Mouse (Mus musculus) limb, embryonic 10.5 days (tissue): ENCODE results near the gene C2cd2l. TPM values are rescaled to one million over a fixed set of nuclear protein-coding genes. Genes with fewer than 3 reads are reported as not detected.
A peak's percentile ranks its signal among the peaks of the same experiment; 100 is the strongest.
"Not testable (repeated sequence)": the region's sequence is repeated elsewhere in the genome, so short reads cannot be mapped to it uniquely, and the experiment has no call there.

Source experiments
- DNase-seq: peaks from one replicate; pipeline ENCODE4 v3.0.0-alpha.2; 2017; ENCODE audit warnings: low spot score
- H3K27ac ChIP-seq: fragments of 300-500 bp; sonication (generic); 2 replicates; pipeline ENCODE4 v1.5.1; 2016; ENCODE audit warnings: mild to moderate bottlenecking
- H3K27me3 ChIP-seq: fragments of 300-500 bp; sonication (generic); 2 replicates; pipeline ENCODE4 v1.6.1; 2016; ENCODE audit warnings: low read depth, mild to moderate bottlenecking; ENCODE audit not compliant: poor library complexity, severe bottlenecking
- H3K36me3 ChIP-seq: fragments of 300-500 bp; sonication (generic); 2 replicates; pipeline ENCODE4 v1.6.1; 2016; ENCODE audit warnings: mild to moderate bottlenecking, moderate library complexity
- H3K4me1 ChIP-seq: fragments of 300-500 bp; sonication (generic); 2 replicates; pipeline ENCODE4 v1.6.1; 2016
- H3K4me3 ChIP-seq: fragments of 300-500 bp; sonication (generic); 2 replicates; pipeline ENCODE4 v1.5.1; 2016; ENCODE audit warnings: mild to moderate bottlenecking, moderate library complexity
- H3K9me3 ChIP-seq: fragments of 300-500 bp; sonication (generic); replicated peaks from 2 replicates; pipeline ENCODE4 v1.6.1; 2016; ENCODE audit warnings: mild to moderate bottlenecking
- WGBS: fragments of 180-500 bp; shearing (Covaris S2); methylation state at CpG from one replicate; pipeline ENCODE4 v1.1.7; 2016; 5-methylcytosine and 5-hydroxymethylcytosine counted together
- polyA plus RNA-seq: library from polyadenylated mRNA; unstranded; fragments of >200 nt; fragmentation: Nextera tagmentation; extraction: Ambion mirVana; gene quantifications from 2 replicates; pipeline ENCODE4 v1.2.1, GENCODE M21; 2016

The C2cd2l gene
- polyA plus RNA-seq, 1 experiment from 2014 or later = 9.9 TPM

GRCm38 (mm10) chr9:44318076-44318825, 1.8 kb downstream of the C2cd2l start:
- Histone ChIP-seq H3K27ac (no peak overlapping the region), H3K9me3 (no peaks in the 10 kb centered on the region), H3K36me3 (peaks cover 41% of the 10 kb centered on the region), H3K4me1 (peaks cover 33% of the 10 kb centered on the region), H3K27me3 (peaks cover 13% of the 10 kb centered on the region), H3K4me3 (peak overlapping the region; percentile 75; the same call in 1 of the 2 replicates)
- WGBS = 64% methylated on average over 5 of the region's 5 CpGs
- no peak for DNase-seq

GRCm38 (mm10) chr9:44317452-44317851, 2.6 kb downstream of the C2cd2l start:
- Histone ChIP-seq H3K4me3 (0 out of 2 replicates have a peak overlapping the region, but pooled peaks have one; percentile 5), H3K27ac (no peak overlapping the region), H3K36me3 (peaks cover 49% of the 10 kb centered on the region), H3K9me3 (no peaks in the 10 kb centered on the region), H3K4me1 (peaks cover 33% of the 10 kb centered on the region), H3K27me3 (peaks cover 17% of the 10 kb centered on the region)
- no peak for DNase-seq
- 70% methylated on average over 4 of the region's 4 CpGs for WGBS

- H3K27ac ChIP-seq = no peak overlapping the region
- DNase-seq = peak; percentile 22
- WGBS = 90% methylated on average over 18 of the region's 18 CpGs
- peaks cover 51% of the 10 kb centered on the region for H3K36me3 ChIP-seq
- H3K9me3 ChIP-seq = no peaks in the 10 kb centered on the region
- peaks cover 30% of the 10 kb centered on the region for H3K27me3 ChIP-seq
- H3K4me1 ChIP-seq = peaks cover 43% of the 10 kb centered on the region
- H3K4me3 ChIP-seq = no peak overlapping the region
Measured at GRCm38 (mm10) chr9:44314910-44315309, 5.2 kb downstream of the C2cd2l start.

- WGBS = 80% methylated on average over 4 of the region's 4 CpGs
Measured at GRCm38 (mm10) chr9:44314257-44314547, 5.9 kb downstream of the C2cd2l start.

GRCm38 (mm10) chr9:44313476-44314256, 6.4 kb downstream of the C2cd2l start:
- H3K36me3 ChIP-seq = peaks cover 51% of the 10 kb centered on the region
- 77% methylated on average over 19 of the region's 19 CpGs for WGBS
- peaks cover 32% of the 10 kb centered on the region for H3K4me1 ChIP-seq
- no peaks in the 10 kb centered on the region for H3K9me3 ChIP-seq
- DNase-seq = no peak
- H3K27ac ChIP-seq = no peak overlapping the region
- H3K4me3 ChIP-seq = no peak overlapping the region
- H3K27me3 ChIP-seq = peaks cover 24% of the 10 kb centered on the region

More at GRCm38 (mm10) chr9:44314257-44314547, 5.9 kb downstream of the C2cd2l start:
- no peak overlapping the region for H3K27ac ChIP-seq
- peaks cover 30% of the 10 kb centered on the region for H3K27me3 ChIP-seq
- no peaks in the 10 kb centered on the region for H3K9me3 ChIP-seq
- DNase-seq = no peak
- peaks cover 37% of the 10 kb centered on the region for H3K4me1 ChIP-seq
- H3K4me3 ChIP-seq = no peak overlapping the region
- peaks cover 51% of the 10 kb centered on the region for H3K36me3 ChIP-seq

DNA sequence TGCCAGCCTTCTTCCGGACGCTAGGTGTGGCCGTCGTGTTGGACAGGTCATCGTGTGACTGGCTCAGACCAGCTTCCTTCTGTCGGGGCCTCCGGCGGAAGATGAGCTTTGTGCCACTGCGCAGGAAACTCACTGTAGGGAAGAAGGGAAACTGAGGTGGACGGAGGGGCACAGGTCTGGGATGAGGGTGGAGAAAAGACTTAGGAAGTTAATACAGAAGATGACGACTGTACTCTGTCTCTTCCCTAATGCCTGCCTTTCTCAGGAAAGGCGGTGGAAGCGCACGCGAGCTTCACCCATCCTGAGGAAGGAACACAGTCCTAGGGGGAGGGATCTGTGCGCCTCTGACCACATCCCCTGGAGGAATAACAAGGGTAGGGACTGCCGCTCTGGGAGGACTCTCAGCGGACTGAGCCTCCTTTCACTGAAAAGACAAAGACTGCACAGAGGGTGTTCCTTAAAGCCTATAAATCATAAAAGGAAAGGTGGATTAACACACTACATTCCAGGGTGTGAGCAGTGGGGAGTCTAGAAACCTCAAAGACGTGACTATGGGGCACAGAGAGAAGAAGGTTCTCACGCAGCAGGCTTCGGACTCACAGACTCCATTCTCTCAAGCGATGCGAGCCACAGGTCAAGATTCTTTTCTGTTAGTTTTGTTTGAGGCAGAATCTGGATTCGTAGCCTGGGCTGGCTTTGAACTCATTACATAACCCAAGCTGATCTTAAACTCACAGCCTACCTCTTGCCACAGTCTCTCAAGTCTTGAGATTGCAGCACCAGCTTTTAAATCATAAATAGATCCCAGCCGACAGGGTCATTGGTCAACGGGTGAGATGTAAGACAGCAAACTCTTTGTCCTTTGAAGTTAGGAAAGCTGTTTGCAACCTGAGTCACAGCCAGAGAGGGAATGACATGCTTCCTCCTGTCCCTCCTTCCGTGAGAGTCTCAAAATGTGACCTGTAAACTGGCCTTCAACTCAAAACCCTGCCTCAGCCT, 8.7 kb downstream of the C2cd2l start:
- Histone ChIP-seq H3K36me3 (peaks cover 41% of the 10 kb centered on the region), H3K4me1 (peaks cover 17% of the 10 kb centered on the region), H3K27ac (peak overlapping the region; percentile 56), H3K4me3 (peak overlapping the region; percentile 29; the same call in 1 of the 2 replicates), H3K9me3 (no peaks in the 10 kb centered on the region), H3K27me3 (peaks cover 17% of the 10 kb centered on the region; the same call in 1 of the 2 replicates)
- DNase-seq = peak; percentile 42
- WGBS = 11% methylated on average over 27 of the region's 27 CpGs

DNA sequence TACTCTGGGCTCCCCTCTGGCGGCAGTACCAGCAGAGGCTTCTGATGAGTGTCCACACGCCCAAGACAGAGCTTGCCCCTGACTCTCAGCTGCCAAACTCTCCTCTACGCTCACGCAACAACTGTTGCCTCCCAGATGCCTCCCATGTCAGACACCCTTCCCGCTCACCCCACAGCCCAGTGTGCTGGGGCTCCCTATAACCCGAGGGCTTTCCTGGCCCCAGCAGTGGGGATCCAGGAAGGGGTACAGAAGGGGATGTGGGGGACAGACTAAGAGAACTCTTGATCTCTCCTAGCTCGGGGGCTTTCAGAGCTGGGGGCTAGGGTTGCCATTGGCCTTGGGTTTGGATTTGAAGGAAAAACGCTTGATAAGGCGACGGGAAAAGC, 9.3 kb downstream of the C2cd2l start:
- Histone ChIP-seq H3K27ac (0 out of 2 replicates have a peak overlapping the region, but pooled peaks have one; percentile 32), H3K4me1 (peaks cover 17% of the 10 kb centered on the region), H3K9me3 (no peaks in the 10 kb centered on the region), H3K27me3 (peaks cover 17% of the 10 kb centered on the region; the same call in 1 of the 2 replicates), H3K4me3 (peak overlapping the region; percentile 29; the same call in 1 of the 2 replicates), H3K36me3 (peaks cover 34% of the 10 kb centered on the region)
- 27% methylated on average over 10 of the region's 10 CpGs for WGBS
- no peak for DNase-seq

GRCm38 (mm10) chr9:44309756-44310155, 10.3 kb downstream of the C2cd2l start:
- Histone ChIP-seq H3K27ac (no peak overlapping the region), H3K27me3 (peaks cover 17% of the 10 kb centered on the region; the same call in 1 of the 2 replicates), H3K4me3 (no peak overlapping the region), H3K4me1 (peaks cover 19% of the 10 kb centered on the region), H3K36me3 (peaks cover 24% of the 10 kb centered on the region), H3K9me3 (no peaks in the 10 kb centered on the region)
- 61% methylated on average over 3 of the region's 3 CpGs for WGBS
- DNase-seq = no peak

DNA sequence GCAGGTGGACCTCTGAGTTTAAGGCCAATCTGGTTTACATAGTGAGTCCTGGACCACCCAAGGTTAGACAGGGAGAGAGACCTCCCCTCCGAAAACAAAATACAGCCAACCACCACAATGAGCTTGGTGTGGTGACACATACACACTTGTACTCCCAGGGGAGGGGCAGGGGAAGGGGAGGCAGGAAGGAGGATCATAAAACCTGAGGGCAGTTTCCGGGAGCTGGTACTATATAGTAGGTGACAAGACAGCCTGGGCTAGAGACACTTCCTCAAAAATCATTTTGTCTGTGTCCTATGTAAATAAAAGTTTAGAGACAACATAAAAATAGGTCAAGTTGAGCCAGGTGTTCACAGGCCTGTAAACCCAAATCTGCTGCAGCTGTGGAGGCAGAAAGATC, 12.8 kb downstream of the C2cd2l start:
- Histone ChIP-seq H3K27ac (no peak overlapping the region), H3K36me3 (peaks cover 18% of the 10 kb centered on the region), H3K4me1 (peaks cover 30% of the 10 kb centered on the region), H3K27me3 (peaks cover 11% of the 10 kb centered on the region; the same call in 1 of the 2 replicates), H3K9me3 (no peaks in the 10 kb centered on the region), H3K4me3 (no peak overlapping the region)
- WGBS = 78% methylated on average over 2 of the region's 2 CpGs
- DNase-seq = no peak

DNA sequence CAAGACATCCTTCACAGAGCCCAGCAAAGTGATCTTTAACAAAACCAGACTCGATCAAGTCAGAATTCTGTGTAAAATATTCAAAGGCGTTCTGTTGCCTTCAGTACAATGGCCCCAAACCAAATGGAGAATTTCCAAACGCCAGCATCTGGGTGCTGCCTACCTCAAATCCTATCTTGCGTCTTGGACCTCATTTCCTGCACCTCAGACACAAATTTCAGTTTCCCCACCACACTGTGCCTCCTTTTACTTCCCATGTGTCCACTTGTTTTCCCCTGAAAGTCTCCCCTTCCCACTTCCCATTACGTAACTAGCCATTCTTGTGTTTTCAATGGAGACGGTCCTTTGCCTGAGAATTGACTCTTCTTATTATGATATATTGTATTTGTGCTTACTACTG, 13.6 kb downstream of the C2cd2l start:
- H3K27ac ChIP-seq = no peak overlapping the region
- H3K27me3 ChIP-seq = peaks cover 7% of the 10 kb centered on the region; the same call in 1 of the 2 replicates
- H3K36me3 ChIP-seq = peaks cover 25% of the 10 kb centered on the region
- WGBS = 88% methylated on average over 6 of the region's 6 CpGs
- no peak for DNase-seq
- no peak overlapping the region for H3K4me3 ChIP-seq
- H3K4me1 ChIP-seq = peaks cover 25% of the 10 kb centered on the region
- no peaks in the 10 kb centered on the region for H3K9me3 ChIP-seq

DNA sequence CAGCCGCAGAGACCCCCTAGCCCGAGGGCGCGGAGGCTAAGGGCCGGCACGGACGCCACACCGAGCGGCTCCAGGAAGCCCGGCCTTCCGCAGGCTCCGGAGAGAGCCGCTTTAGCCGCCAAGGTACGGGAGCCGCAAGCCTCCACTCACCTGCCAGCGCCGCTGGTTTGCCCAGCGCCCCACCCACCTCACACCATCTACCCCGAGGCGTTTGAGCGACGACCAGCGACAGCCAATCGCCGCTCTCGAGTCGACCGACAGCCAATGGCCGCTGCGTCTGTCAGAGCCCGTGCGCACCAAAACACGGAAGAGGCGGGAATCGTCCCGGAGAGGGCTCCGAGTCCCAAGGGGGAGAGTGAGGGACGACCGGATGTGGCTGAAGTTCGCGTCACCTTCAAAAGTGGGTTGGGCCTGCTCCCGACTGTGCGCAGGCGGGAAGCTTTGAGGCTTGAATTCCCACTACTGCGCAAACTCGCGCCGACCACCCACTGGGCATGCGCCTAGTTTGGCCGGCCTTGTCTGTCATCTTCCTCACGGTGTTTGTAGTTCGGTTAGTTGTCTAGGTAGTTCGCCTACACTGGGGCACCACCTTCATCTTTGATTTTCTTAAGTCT, 14.5 kb downstream of the C2cd2l start, which contains the start of gene Hinfp:
TSS of gene Hinfp (minus strand) at position 206 of the 614 bp plus-strand sequence.
- WGBS = under 1% methylated on average over 54 of the region's 54 CpGs
- Histone ChIP-seq H3K27me3 (0 out of 2 replicates have a peak, but pooled peaks cover 4% of the 10 kb centered on the region), H3K36me3 (peaks cover 32% of the 10 kb centered on the region), H3K4me1 (peaks cover 15% of the 10 kb centered on the region), H3K9me3 (no peaks in the 10 kb centered on the region), H3K27ac (peak within 1 kb of the TSS; percentile 92), H3K4me3 (peak within 1 kb of the TSS; percentile 93)
- DNase-seq = peak; percentile 98

DNA sequence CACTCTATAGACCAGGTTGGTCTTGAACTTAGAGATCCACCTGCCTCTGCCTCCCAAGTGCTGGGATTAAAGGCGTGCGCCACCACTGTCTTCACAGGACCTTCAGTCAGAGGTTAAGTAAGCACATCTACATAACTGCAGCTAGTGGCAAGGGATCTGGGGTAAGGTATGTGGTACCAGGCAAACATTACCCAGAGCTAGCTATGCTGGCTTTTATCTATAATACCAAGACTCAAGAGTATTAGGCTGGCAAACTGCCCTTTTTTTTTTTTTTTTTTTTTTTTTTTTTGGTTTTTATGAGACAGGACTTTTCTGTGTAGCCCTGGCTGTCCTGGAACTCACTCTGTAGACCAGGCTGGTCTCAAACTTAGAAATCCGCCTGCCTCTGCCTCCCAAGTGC, 20.1 kb downstream of the C2cd2l start:
- H3K27me3 ChIP-seq, H3K4me3 ChIP-seq, H3K27ac ChIP-seq, H3K9me3 ChIP-seq, DNase-seq: not testable (repeated sequence)
- WGBS = 94% methylated on average over 3 of the region's 3 CpGs
- H3K4me1 ChIP-seq = peaks cover 17% of the 10 kb centered on the region
- H3K36me3 ChIP-seq = peaks cover 86% of the 10 kb centered on the region
